Mouse (Mus musculus): ENCODE measurements around the gene Sbf2. TPM values are rescaled to one million over a fixed set of nuclear protein-coding genes. Genes with fewer than 3 reads are reported as not detected.

Gene Sbf2
- total and polyA plus RNA-seq, 2 experiments from 2014 or later = 41.0 to 80.1 TPM

- ATAC-seq (ENCODE audit: low FRiP score) (no peak), DNase-seq (ENCODE audit: low spot score) (no peak)
- H3K4me1 ChIP-seq (ENCODE audit: insufficient read depth, low read length) = no peaks in the 10 kb centered on the region
- no peak overlapping the region for H3K4me3 ChIP-seq (ENCODE audit: low read depth, low read length)
- H3K4me2 ChIP-seq (ENCODE audit: low read depth, low read length, poor library complexity, severe bottlenecking) = no peak overlapping the region
- 57% methylated on average over 4 of the region's 4 CpGs for WGBS
- TF ChIP-seq CTCF (IDR thresholded peaks at IDR 0.05) = no peak
- no peaks in the 10 kb centered on the region for H3K36me3 ChIP-seq (ENCODE audit: insufficient read depth, low read length)
- peak overlapping the region; percentile 32; the same call in 1 of the 2 replicates for H3K27ac ChIP-seq (ENCODE audit: low read depth, low read length)
- no peaks in the 10 kb centered on the region for H3K9me3 ChIP-seq (ENCODE audit: low read length)
- no peaks in the 10 kb centered on the region for H3K27me3 ChIP-seq (ENCODE audit: insufficient read depth, low read length)
- H3K9ac ChIP-seq (replicated peaks; ENCODE audit: low read length, poor library complexity, severe bottlenecking) = no peak overlapping the region
Observed at GRCm38 (mm10) chr7:110297611-110298010, 317.1 kb downstream of the Sbf2 start.

- Histone ChIP-seq H3K27me3 (ENCODE audit: insufficient read depth, low read length) (no peaks in the 10 kb centered on the region), H3K27ac (ENCODE audit: low read depth, low read length) (peak overlapping the region; percentile 32; the same call in 1 of the 2 replicates), H3K4me1 (ENCODE audit: insufficient read depth, low read length) (no peaks in the 10 kb centered on the region), H3K9me3 (ENCODE audit: low read length) (no peaks in the 10 kb centered on the region), H3K36me3 (ENCODE audit: insufficient read depth, low read length) (no peaks in the 10 kb centered on the region), H3K4me2 (ENCODE audit: low read depth, low read length, poor library complexity, severe bottlenecking) (no peak overlapping the region), H3K9ac (replicated peaks; ENCODE audit: low read length, poor library complexity, severe bottlenecking) (no peak overlapping the region), H3K4me3 (ENCODE audit: low read depth, low read length) (no peak overlapping the region)
- no peak for ATAC-seq (ENCODE audit: low FRiP score)
- DNase-seq (ENCODE audit: low spot score) = peak; percentile 25
- no peak for TF ChIP-seq CTCF (IDR thresholded peaks at IDR 0.05)
- WGBS = 37% methylated on average over 17 of the region's 17 CpGs
Observed at GRCm38 (mm10) chr7:110296889-110297603, 317.7 kb downstream of the Sbf2 start.

GRCm38 (mm10) chr7:110289647-110290046, 325.1 kb downstream of the Sbf2 start:
- H3K4me3 ChIP-seq (ENCODE audit: low read depth, low read length) = no peak overlapping the region
- H3K9me3 ChIP-seq (ENCODE audit: low read length) = no peaks in the 10 kb centered on the region
- WGBS = 68% methylated on average over 4 of the region's 4 CpGs
- no peak overlapping the region for H3K4me2 ChIP-seq (ENCODE audit: low read depth, low read length, poor library complexity, severe bottlenecking)
- H3K4me1 ChIP-seq (ENCODE audit: insufficient read depth, low read length) = no peaks in the 10 kb centered on the region
- no peaks in the 10 kb centered on the region for H3K27me3 ChIP-seq (ENCODE audit: insufficient read depth, low read length)
- no peak for TF ChIP-seq CTCF (IDR thresholded peaks at IDR 0.05)
- H3K9ac ChIP-seq (replicated peaks; ENCODE audit: low read length, poor library complexity, severe bottlenecking) = no peak overlapping the region
- H3K27ac ChIP-seq (ENCODE audit: low read depth, low read length) = no peak overlapping the region
- H3K36me3 ChIP-seq (ENCODE audit: insufficient read depth, low read length) = no peaks in the 10 kb centered on the region
- DNase-seq (ENCODE audit: low spot score) = no peak
- ATAC-seq (ENCODE audit: low FRiP score) = no peak

GRCm38 (mm10) chr7:110288731-110289191, 326.0 kb downstream of the Sbf2 start:
- Histone ChIP-seq H3K9ac (replicated peaks; ENCODE audit: low read length, poor library complexity, severe bottlenecking) (no peak overlapping the region), H3K4me3 (ENCODE audit: low read depth, low read length) (no peak overlapping the region), H3K4me2 (ENCODE audit: low read depth, low read length, poor library complexity, severe bottlenecking) (no peak overlapping the region), H3K27me3 (ENCODE audit: insufficient read depth, low read length) (no peaks in the 10 kb centered on the region), H3K4me1 (ENCODE audit: insufficient read depth, low read length) (no peaks in the 10 kb centered on the region), H3K36me3 (ENCODE audit: insufficient read depth, low read length) (no peaks in the 10 kb centered on the region), H3K9me3 (ENCODE audit: low read length) (no peaks in the 10 kb centered on the region), H3K27ac (ENCODE audit: low read depth, low read length) (no peak overlapping the region)
- ATAC-seq (ENCODE audit: low FRiP score) = no peak
- no peak for TF ChIP-seq CTCF (IDR thresholded peaks at IDR 0.05)
- 76% methylated on average over 6 of the region's 6 CpGs for WGBS
- peak; percentile 25 for DNase-seq (ENCODE audit: low spot score)

DNA sequence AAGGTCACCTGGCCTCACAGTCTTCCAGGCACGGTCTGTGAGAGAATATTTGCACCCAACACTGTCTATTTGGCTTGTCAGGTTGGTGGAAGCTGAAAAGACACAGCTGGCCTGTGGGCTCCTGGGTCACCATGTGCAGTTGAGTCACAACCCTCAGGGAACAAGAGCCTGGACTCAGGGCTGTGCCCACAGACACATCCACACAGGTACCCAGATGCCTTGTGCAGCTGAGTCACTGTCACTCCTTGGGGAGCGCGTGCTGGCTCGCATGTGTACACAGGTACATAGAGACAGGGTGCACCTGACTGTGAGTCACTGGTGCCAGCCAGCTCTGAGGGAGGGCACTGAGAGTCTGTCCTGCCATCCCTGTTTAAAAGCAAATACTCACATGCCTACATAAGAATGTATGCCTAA, 326.5 kb downstream of the Sbf2 start:
- Histone ChIP-seq H3K9ac (replicated peaks; ENCODE audit: low read length, poor library complexity, severe bottlenecking) (no peak overlapping the region), H3K27ac (ENCODE audit: low read depth, low read length) (no peak overlapping the region), H3K27me3 (ENCODE audit: insufficient read depth, low read length) (no peaks in the 10 kb centered on the region), H3K4me2 (ENCODE audit: low read depth, low read length, poor library complexity, severe bottlenecking) (no peak overlapping the region), H3K9me3 (ENCODE audit: low read length) (no peaks in the 10 kb centered on the region), H3K36me3 (ENCODE audit: insufficient read depth, low read length) (no peaks in the 10 kb centered on the region), H3K4me3 (ENCODE audit: low read depth, low read length) (no peak overlapping the region), H3K4me1 (ENCODE audit: insufficient read depth, low read length) (no peaks in the 10 kb centered on the region)
- no peak for DNase-seq (ENCODE audit: low spot score)
- 89% methylated on average over 4 of the region's 4 CpGs for WGBS
- ATAC-seq (ENCODE audit: low FRiP score) = no peak; the same call in 1 of the 2 replicates
- no peak for TF ChIP-seq CTCF (IDR thresholded peaks at IDR 0.05)

DNA sequence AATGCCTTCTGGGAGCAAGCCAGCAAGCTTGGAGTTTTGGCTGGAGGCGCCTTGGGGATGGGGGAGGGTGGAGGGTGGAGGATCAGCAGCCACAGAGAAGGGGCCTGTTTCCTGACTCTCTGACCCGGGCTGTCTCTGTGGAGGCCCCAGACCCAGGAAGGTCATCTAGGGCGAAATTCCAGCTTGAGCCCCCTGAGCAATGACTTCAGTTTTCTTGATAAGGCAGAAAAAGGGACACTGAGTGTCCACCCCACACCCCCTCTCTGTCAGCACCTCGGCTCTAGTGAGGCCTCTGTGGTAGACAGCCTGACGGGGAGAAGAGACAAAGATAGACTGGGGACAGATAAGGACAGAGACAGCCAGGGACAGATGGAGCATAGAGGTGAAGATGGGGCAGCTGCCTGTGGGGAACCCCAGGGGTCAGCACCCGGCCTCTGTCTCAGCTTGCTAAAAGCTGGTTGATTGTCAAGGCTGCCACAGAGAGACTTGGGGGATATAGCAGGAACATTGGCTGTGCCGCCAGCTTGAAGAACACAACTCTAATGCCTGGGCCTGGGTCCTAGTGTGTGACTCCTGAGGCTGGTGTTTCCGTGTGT, 327.1 kb downstream of the Sbf2 start:
- ATAC-seq (ENCODE audit: low FRiP score) (peak; percentile 3; the same call in 1 of the 2 replicates), DNase-seq (ENCODE audit: low spot score) (no peak)
- WGBS = 70% methylated on average over 8 of the region's 8 CpGs
- H3K9me3 ChIP-seq (ENCODE audit: low read length) = no peaks in the 10 kb centered on the region
- no peak overlapping the region for H3K4me2 ChIP-seq (ENCODE audit: low read depth, low read length, poor library complexity, severe bottlenecking)
- H3K36me3 ChIP-seq (ENCODE audit: insufficient read depth, low read length) = no peaks in the 10 kb centered on the region
- H3K4me3 ChIP-seq (ENCODE audit: low read depth, low read length) = no peak overlapping the region
- H3K9ac ChIP-seq (replicated peaks; ENCODE audit: low read length, poor library complexity, severe bottlenecking) = no peak overlapping the region
- H3K4me1 ChIP-seq (ENCODE audit: insufficient read depth, low read length) = no peaks in the 10 kb centered on the region
- no peak overlapping the region for H3K27ac ChIP-seq (ENCODE audit: low read depth, low read length)
- H3K27me3 ChIP-seq (ENCODE audit: insufficient read depth, low read length) = no peaks in the 10 kb centered on the region
- no peak for TF ChIP-seq CTCF (IDR thresholded peaks at IDR 0.05)

All from midbrain, postnatal 0 days (tissue).